Mouse (Mus musculus): ENCODE results near the gene Col25a1.
A peak's percentile ranks its signal among the peaks of the same experiment; 100 is the strongest.

Col25a1 gene

GRCm38 (mm10) chr3:130565586-130565985 is 434.3 kb downstream of the Col25a1 start:
- DNase-seq (ENCODE audit: low spot score in 2 of 2) = no peak

DNA sequence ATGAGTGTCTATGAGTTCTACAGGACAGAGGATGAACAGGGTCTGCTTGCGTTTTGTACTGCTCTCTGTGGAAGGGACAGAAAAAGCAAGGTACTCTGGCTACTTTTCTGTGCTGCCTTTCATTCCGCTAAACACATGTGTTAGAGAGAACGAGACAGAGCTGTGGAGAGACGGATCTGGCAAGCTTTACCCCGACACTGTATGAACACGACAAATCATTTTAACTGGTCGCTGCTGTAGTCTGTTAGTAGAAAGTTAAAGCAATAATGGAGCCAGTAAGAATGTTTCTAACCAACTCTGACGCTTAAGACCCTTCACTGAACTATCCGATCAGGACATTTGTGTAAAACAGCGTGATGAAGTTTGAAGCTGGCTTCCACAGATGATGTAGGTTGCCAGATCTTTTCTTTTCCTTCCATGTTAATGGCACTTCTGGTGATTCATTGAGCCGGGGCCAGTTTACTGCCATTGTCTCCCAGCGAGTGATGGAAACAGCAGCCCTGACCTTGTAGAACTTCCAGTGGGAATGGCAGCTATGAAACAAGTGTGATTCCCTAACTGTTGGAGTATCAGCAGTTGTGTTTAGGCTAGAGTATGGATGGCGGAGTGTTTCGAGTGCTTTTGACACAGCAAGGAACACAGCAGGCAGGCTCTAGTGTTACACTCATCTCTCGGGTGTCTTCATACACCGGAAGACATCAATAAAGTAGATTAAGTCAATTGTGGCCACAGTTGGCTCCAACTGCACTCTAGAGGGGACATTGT is 437.2 kb downstream of the Col25a1 start:
- no peak for DNase-seq (ENCODE audit: low spot score in 2 of 2)

- DNase-seq (ENCODE audit: low spot score in 2 of 2) = no peak
Observed at GRCm38 (mm10) chr3:130573243-130573642, 441.9 kb downstream of the Col25a1 start.

GRCm38 (mm10) chr3:130574652-130575051 is 443.4 kb downstream of the Col25a1 start:
- DNase-seq (ENCODE audit: low spot score in 2 of 2) = no peak

DNA sequence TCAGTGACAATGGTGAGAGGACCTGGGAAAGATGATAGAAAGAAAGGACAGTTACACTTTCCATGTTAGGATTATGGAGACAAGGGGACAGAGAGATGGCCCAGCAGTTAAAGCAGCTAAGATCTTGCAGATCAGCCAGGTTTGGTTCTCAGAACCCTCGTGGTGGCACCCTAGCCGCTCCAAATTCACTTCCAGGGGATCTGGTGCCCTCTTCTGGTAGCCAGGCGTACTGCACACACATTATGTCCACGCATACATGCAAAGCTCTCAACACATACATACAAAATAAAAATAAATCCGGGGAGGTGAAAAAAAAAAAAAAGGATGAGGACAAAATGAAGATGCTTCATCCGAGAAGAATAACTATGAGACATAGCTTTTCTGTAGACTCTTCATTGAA is 445.4 kb downstream of the Col25a1 start:
- no peak for DNase-seq (ENCODE audit: low spot score in 2 of 2)

DNA sequence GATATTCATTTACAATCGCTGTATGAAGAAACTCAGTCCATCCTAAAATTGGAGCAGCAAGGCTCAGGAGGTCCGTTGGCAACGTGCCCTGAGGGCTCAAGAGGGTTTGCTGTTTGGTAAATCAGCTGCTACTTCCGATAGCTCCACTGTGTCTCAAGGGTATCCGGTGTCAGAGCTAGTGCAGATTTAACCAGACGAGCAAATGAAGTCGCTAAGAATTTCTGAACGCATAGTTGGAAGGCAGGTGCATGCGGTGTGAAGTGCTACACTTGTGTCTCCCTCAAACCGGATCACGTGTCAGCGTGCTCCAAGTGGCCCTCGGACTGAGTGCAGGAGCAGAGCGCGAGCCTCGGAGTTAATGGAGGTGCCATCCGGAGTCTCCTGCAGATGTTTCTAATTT is 448.2 kb downstream of the Col25a1 start:
- no peak for DNase-seq (ENCODE audit: low spot score in 2 of 2)

GRCm38 (mm10) chr3:130581577-130581976 is 450.3 kb downstream of the Col25a1 start:
- no peak for DNase-seq (ENCODE audit: low spot score in 2 of 2)

DNA sequence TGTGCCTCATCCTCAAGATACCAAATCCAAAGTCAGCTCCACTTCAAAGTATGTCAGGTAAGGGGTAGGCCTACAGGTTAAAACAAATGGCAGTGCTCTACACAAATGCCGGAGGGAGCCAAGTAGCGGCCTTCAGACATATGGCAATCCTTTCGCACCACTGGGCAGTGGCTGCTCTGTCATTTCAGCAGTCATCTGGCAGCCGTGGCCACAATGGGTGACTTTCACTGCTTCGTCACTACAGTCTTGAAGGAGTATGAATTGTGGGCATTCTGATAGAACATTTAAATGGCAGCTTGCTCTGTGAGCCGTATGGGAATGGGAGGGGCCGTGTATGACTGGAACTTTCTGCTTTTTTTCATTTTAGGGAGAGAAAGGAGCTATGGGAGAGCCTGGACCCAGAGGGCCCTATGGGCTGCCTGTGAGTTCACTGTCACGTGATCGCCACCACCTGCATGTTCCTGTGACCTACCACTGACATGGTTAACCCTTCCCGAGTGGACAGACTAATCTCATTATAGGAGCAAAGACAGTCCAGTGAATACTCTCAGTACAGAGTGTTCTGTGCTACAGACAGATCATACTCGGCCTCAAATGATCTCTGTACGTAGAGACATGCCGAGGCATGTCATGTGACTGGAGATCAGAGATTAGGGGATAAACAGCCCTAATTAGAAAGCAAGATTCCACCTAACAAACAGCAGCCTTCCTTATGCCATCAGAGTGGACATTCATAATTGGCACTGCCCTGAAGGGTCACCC is 451.8 kb downstream of the Col25a1 start:
- DNase-seq (ENCODE audit: low spot score in 2 of 2) = no peak

- no peak for DNase-seq (ENCODE audit: low spot score in 2 of 2)
Observed at GRCm38 (mm10) chr3:130584007-130584406, 452.7 kb downstream of the Col25a1 start.

DNA sequence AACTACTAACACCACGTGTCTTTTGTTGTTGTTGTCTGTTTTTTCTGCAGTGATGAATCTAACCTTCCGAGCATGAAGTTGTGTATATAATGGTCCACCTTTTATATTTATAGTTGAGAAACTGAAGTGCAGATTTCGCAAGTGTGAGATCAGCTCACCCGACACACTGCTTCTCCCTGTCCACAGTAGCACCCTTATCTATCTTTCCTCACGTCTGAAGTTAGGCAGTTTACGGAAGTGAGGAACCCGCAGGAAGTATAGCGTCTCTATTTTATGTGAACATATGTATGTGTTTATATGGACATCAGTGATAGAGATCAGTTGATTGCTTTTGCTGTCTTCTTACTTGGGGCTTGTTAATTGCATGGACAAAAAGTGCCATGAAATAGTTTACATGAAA is 463.7 kb downstream of the Col25a1 start:
- DNase-seq (ENCODE audit: low spot score in 2 of 2) = no peak

DNA sequence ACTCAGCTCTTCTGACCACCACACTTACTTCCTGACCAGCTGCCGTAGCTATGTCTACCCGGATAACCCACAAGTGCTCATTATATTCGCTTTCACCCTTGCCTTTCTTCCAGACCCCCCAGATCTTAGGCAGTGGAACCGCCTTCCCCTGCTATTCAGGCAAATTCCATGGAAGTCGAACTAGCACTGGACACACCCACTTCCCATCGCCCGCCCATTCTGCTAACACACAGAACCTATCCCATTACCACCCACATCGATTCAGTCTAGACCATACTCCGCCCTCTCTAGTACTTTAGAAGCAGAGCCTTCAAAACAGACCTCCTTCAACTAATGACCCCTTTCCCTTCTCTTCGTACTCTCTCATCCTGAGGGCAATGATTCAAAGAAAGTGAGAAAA is 470.2 kb downstream of the Col25a1 start:
- DNase-seq (ENCODE audit: low spot score in 2 of 2) = no peak

DNA sequence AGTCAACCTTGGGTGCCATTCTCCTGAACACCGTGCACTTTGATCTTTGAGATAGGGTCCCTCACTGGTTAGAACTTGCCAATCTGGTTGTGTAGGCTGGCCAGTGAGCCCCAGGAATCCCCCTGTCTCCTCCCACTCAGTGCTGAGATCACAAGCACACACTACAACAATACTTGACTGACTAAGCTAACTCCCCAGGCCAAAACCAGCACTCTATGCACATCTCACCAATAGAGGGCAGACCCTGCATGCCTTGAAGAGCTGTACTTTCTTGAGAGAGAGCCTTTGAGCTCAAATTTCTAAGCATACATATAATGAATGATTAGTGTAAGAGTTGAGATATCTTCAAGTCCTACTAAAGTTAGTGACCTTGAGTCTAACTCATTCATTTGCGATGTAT is 476.6 kb downstream of the Col25a1 start:
- DNase-seq (ENCODE audit: low spot score in 2 of 2) = no peak

- DNase-seq (ENCODE audit: low spot score in 2 of 2) = no peak
Observed at GRCm38 (mm10) chr3:130614444-130614843, 483.1 kb downstream of the Col25a1 start.

DNA sequence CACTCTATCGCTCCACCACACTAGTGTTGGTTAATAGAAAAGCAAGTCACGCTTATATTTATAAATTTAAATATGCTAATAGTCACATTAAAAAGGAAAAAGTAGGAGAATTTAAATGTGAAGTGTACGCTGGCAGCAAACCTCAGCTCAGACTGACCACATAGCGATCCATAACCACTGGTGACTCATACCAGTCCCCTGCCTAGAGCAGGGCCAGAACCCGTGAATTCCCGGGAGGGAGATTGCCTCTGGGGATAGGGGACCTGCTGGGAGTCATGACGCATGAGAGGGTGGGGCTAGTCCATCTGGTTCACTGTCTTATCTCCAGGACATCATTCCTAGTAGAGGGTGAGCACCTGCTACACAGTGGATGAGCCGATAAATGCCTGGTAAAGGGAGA is 484.3 kb downstream of the Col25a1 start:
- DNase-seq (ENCODE audit: low spot score in 2 of 2) = no peak

GRCm38 (mm10) chr3:130617439-130617898 is 486.2 kb downstream of the Col25a1 start, which contains the start of gene Etnppl:
Gene Etnppl (plus strand): TSS chr3:130617448.
- no peak for DNase-seq (ENCODE audit: low spot score in 2 of 2)

DNA sequence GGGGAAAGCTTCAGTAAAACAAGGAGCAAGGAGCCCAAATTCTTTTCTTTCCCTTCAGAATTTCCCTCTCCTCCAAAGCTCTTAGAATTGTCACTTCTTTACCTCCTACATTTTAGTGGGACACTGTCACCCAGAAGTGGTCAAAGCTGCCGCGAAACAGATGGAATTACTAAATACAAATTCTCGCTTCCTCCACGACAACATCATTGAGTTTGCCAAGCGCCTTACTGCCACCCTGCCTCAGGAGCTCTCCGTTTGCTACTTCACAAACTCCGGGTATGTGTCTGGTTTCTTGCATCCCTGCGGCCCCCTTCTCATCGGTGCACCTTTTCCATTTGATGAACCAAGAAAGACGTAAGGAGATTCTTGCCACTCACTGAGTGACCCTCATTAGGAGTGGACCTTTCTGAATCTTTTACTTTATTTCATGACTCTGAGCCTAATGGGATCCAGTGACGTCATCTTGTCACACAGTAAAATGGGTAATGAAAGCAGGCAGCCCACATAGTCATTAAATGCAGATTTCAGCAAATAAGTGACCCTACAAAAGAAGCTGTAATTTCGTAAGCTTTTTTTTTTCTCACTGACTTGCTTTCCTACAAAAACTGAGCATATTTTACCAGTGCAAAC is 489.3 kb downstream of the Col25a1 start:
- DNase-seq (ENCODE audit: low spot score in 2 of 2) = peak in 1 of 2 experiments; percentile 31

DNA sequence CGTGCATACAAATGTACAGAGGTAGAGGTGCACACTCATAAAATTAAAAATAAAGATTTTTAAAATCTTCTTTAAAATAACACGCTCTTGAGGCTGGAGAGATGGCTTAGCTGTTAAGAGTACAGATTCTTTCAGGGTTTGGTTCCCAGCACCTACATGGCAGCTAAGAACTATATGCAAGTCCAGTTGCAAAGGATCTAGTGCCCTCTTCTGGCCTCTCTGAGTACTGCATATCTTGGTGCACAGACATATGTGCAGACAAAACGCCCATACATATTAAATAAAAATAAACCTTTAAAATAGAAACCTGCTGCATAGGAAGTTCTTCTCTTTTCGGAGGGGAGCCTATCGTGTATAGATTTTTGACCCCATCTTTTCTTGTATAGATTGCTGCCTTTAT is 497.1 kb downstream of the Col25a1 start:
- DNase-seq (ENCODE audit: low spot score in 2 of 2) = no peak

- DNase-seq (ENCODE audit: low spot score in 2 of 2) = peak in 1 of 2 experiments; percentile 12
Observed at GRCm38 (mm10) chr3:130633859-130634258, 502.6 kb downstream of the Col25a1 start.

DNA sequence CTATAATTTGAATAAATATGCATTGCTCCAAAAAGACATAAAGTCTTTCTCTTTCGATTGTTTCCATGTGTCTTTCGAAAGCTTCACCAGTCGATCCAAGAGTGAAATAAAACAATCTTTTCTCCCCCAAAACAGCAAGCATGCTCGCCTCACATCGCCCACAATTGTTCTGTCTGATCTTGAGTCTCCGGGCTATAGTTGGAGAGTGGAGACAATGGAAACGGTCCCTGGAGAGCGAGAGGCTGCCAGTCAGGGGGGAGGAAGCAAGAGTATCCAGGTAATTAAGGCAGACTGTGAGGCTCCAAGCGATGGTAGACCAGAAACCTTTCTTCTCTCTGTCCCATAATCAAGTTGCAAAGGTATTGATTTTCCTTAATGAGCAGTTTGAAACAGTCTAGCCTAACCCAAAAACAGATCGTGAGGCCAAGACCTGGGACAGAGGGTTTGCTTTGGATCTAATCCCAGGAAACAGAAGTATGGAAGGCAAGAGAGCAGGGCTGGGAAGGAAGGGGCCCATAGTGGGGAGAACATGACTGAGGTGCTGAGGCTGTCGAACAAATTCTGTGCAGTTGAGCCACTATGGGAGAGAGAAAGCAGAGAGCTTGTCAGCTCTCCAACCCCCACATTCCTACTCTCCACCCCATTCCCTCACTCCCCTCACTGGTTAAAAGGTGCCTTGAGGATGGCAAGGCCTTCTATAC is 515.0 kb downstream of the Col25a1 start:
- no peak for DNase-seq (ENCODE audit: low spot score in 2 of 2)
